Mouse (Mus musculus): ENCODE results near the gene Med13. TPM values are rescaled to one million over a fixed set of nuclear protein-coding genes. Genes with fewer than 3 reads are reported as not detected.
"Not testable (repeated sequence)": the region's sequence is repeated elsewhere in the genome, so short reads cannot be mapped to it uniquely, and the experiment has no call there.

Med13 gene
- polyA plus RNA-seq, 1 experiment from 2014 or later = 7.5 TPM

- Histone ChIP-seq H3K27me3 (no peaks in the 10 kb centered on the region), H3K4me1 (replicated peaks) (peaks cover 21% of the 10 kb centered on the region), H3K36me3 (peaks cover 4% of the 10 kb centered on the region; the same call in 1 of the 2 replicates), H3K9ac (no peak overlapping the region), H3K9me3 (no peaks in the 10 kb centered on the region), H3K4me2 (no peak overlapping the region), H3K4me3 (no peak overlapping the region), H3K27ac (replicated peaks) (no peak overlapping the region)
- no peak for ATAC-seq (ENCODE audit: low FRiP score, low read depth)
Observed at GRCm38 (mm10) chr11:86348872-86349271, 8.5 kb downstream of the Med13 start.

GRCm38 (mm10) chr11:86347387-86348122, 9.8 kb downstream of the Med13 start:
- Histone ChIP-seq H3K27me3 (no peaks in the 10 kb centered on the region), H3K9ac (no peak overlapping the region), H3K4me1 (replicated peaks) (peaks cover 8% of the 10 kb centered on the region), H3K27ac (replicated peaks) (no peak overlapping the region), H3K4me2 (no peak overlapping the region), H3K36me3 (peaks cover 4% of the 10 kb centered on the region; the same call in 1 of the 2 replicates), H3K9me3 (no peaks in the 10 kb centered on the region), H3K4me3 (no peak overlapping the region)
- WGBS = 80% methylated on average over 5 of the region's 5 CpGs
- no peak for ATAC-seq (ENCODE audit: low FRiP score, low read depth)

- no peak overlapping the region for H3K4me3 ChIP-seq
- H3K27ac ChIP-seq (replicated peaks) = no peak overlapping the region
- no peaks in the 10 kb centered on the region for H3K9me3 ChIP-seq
- no peak overlapping the region for H3K9ac ChIP-seq
- H3K4me2 ChIP-seq = no peak overlapping the region
- no peak for ATAC-seq (ENCODE audit: low FRiP score, low read depth)
- H3K27me3 ChIP-seq = no peaks in the 10 kb centered on the region
- peaks cover under 1% of the 10 kb centered on the region for H3K4me1 ChIP-seq (replicated peaks)
- WGBS = 87% methylated on average over 3 of the region's 3 CpGs
- peaks cover 9% of the 10 kb centered on the region; the same call in 1 of the 2 replicates for H3K36me3 ChIP-seq
Observed at GRCm38 (mm10) chr11:86346525-86346924, 10.9 kb downstream of the Med13 start.

- not testable (repeated sequence) for H3K9ac ChIP-seq; H3K27me3 ChIP-seq; H3K36me3 ChIP-seq; H3K4me1 ChIP-seq (replicated peaks); H3K27ac ChIP-seq (replicated peaks); H3K4me3 ChIP-seq; H3K4me2 ChIP-seq; H3K9me3 ChIP-seq; ATAC-seq (ENCODE audit: low FRiP score, low read depth)
- 92% methylated on average over 1 of the region's 1 CpGs for WGBS
Observed at GRCm38 (mm10) chr11:86344940-86345339, 12.5 kb downstream of the Med13 start.

GRCm38 (mm10) chr11:86324251-86324650, 33.2 kb downstream of the Med13 start:
- Histone ChIP-seq H3K27ac (replicated peaks) (no peak overlapping the region), H3K36me3 (peaks cover 23% of the 10 kb centered on the region), H3K4me2 (no peak overlapping the region), H3K9me3 (no peaks in the 10 kb centered on the region), H3K9ac (no peak overlapping the region), H3K27me3 (no peaks in the 10 kb centered on the region), H3K4me1 (replicated peaks) (no peaks in the 10 kb centered on the region), H3K4me3 (no peak overlapping the region)
- no peak for ATAC-seq (ENCODE audit: low FRiP score, low read depth)
- 94% methylated on average over 5 of the region's 5 CpGs for WGBS

DNA sequence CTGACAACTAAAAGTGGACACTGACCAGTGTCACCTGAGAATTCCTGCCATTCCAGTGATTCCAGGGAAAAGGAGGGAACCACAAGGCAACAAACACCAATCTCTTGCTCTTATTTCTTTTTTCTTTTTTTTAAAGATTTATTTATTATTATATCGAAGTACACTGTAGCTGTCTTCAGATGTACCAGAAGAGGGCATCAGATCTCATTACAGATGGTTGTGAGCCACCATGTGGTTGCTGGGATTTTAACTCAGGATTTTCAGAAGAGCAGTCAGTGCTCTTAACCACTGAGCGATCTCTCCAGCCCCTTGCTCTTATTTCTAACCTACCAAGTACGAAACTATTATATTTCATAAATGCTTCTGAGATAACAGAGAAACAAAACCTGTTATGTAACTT, 42.4 kb downstream of the Med13 start:
- not testable (repeated sequence) for H3K4me2 ChIP-seq; H3K9me3 ChIP-seq; H3K4me1 ChIP-seq (replicated peaks); H3K27me3 ChIP-seq; ATAC-seq (ENCODE audit: low FRiP score, low read depth); H3K4me3 ChIP-seq; H3K9ac ChIP-seq; H3K27ac ChIP-seq (replicated peaks)
- peaks cover 19% of the 10 kb centered on the region for H3K36me3 ChIP-seq
- 91% methylated on average over 3 of the region's 3 CpGs for WGBS

DNA sequence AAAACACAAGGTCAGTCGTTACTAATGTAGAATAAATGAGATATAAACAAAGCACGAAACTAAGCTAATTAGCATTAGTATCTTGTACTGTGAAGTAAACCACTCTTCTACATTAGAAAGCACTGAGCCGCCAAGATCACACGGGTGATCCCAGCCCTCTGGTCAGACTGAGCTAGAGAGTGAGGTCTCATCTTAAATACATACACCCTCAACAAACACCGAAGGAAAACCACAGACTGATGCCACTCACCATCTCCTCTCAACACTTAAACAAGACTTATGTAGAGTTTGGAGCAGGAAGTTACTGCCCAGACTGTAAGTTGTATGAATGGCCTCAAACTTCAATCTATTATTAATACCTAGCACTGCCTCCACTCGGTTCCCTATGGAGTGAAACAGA, 47.1 kb downstream of the Med13 start:
- H3K4me2 ChIP-seq = no peak overlapping the region
- 78% methylated on average over 6 of the region's 6 CpGs for WGBS
- no peak overlapping the region for H3K27ac ChIP-seq (replicated peaks)
- H3K4me3 ChIP-seq = no peak overlapping the region
- H3K4me1 ChIP-seq (replicated peaks) = no peaks in the 10 kb centered on the region
- peaks cover 14% of the 10 kb centered on the region for H3K36me3 ChIP-seq
- no peak overlapping the region for H3K9ac ChIP-seq
- no peaks in the 10 kb centered on the region for H3K27me3 ChIP-seq
- H3K9me3 ChIP-seq = no peaks in the 10 kb centered on the region
- ATAC-seq (ENCODE audit: low FRiP score, low read depth) = no peak

GRCm38 (mm10) chr11:86292201-86292600, 65.2 kb downstream of the Med13 start:
- not testable (repeated sequence) for H3K4me2 ChIP-seq; H3K9ac ChIP-seq; H3K4me1 ChIP-seq (replicated peaks); ATAC-seq (ENCODE audit: low FRiP score, low read depth); H3K27ac ChIP-seq (replicated peaks); H3K4me3 ChIP-seq; H3K27me3 ChIP-seq; H3K9me3 ChIP-seq
- peaks cover 16% of the 10 kb centered on the region for H3K36me3 ChIP-seq
- WGBS = 95% methylated on average over 10 of the region's 10 CpGs

DNA sequence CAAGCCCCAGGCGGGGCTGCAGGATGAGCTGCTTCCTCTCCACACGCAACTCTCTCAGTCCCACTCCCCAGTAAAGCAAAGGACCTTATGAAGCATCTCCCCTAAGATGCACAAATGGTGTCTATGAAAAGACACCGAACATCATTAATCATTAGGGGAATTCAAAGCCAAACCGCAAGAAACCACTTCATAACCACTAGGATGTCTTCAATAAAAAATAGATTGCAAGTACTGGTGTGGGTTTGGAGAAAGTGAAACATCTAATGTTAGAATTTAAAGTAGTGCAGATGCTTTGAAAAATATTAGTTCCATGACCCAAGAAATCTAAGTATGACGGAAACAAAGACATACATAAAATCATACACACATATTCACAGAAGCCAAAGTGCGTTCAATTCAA, 65.7 kb downstream of the Med13 start:
- no peaks in the 10 kb centered on the region for H3K9me3 ChIP-seq
- no peaks in the 10 kb centered on the region for H3K27me3 ChIP-seq
- H3K36me3 ChIP-seq = peaks cover 16% of the 10 kb centered on the region
- H3K4me3 ChIP-seq = no peak overlapping the region
- no peak for ATAC-seq (ENCODE audit: low FRiP score, low read depth)
- 89% methylated on average over 6 of the region's 6 CpGs for WGBS
- H3K9ac ChIP-seq = no peak overlapping the region
- H3K27ac ChIP-seq (replicated peaks) = no peak overlapping the region
- H3K4me2 ChIP-seq = no peak overlapping the region
- no peaks in the 10 kb centered on the region for H3K4me1 ChIP-seq (replicated peaks)

GRCm38 (mm10) chr11:86285729-86286128, 71.7 kb downstream of the Med13 start:
- H3K9ac ChIP-seq = no peak overlapping the region
- H3K4me1 ChIP-seq (replicated peaks) = no peaks in the 10 kb centered on the region
- WGBS = 94% methylated on average over 8 of the region's 8 CpGs
- peaks cover 64% of the 10 kb centered on the region for H3K36me3 ChIP-seq
- no peak overlapping the region for H3K4me2 ChIP-seq
- H3K27me3 ChIP-seq = no peaks in the 10 kb centered on the region
- H3K4me3 ChIP-seq = no peak overlapping the region
- H3K9me3 ChIP-seq = no peaks in the 10 kb centered on the region
- no peak for ATAC-seq (ENCODE audit: low FRiP score, low read depth)
- no peak overlapping the region for H3K27ac ChIP-seq (replicated peaks)

DNA sequence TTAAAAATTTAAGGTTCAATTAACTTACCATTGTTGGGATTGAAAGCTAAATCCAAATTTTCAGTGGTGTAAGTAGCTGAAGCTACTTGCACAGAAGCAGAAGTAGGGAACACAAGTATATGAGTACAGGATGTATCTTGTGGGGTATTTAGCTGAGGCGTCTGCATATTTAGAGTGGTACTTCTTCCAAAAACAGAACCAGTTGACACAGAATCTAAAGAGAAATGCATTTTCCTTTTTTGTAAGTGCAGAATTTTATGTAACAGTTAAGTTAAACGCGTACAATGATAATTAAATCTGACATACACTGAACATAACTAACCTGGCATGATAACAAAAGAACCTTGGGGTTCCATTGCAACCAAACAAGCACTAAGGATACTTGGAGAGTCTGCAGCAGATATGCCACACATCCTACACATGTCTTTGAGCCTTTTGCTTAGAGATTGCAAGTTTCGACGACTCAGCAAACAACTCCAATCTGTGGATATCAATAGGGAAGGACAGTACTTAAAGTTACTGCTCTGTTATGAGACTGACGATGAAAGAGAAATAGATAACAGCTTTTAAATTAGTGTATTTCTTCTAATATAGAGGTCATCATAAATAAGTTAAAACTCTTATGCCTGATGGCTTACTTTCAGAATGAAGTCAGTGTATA, 78.8 kb downstream of the Med13 start:
- no peak for ATAC-seq (ENCODE audit: low FRiP score, low read depth)
- Histone ChIP-seq H3K4me3 (no peak overlapping the region), H3K4me2 (no peak overlapping the region), H3K9me3 (no peaks in the 10 kb centered on the region), H3K4me1 (replicated peaks) (no peaks in the 10 kb centered on the region), H3K9ac (no peak overlapping the region), H3K27me3 (no peaks in the 10 kb centered on the region), H3K27ac (replicated peaks) (no peak overlapping the region), H3K36me3 (peaks cover 71% of the 10 kb centered on the region)
- WGBS = 96% methylated on average over 6 of the region's 6 CpGs

DNA sequence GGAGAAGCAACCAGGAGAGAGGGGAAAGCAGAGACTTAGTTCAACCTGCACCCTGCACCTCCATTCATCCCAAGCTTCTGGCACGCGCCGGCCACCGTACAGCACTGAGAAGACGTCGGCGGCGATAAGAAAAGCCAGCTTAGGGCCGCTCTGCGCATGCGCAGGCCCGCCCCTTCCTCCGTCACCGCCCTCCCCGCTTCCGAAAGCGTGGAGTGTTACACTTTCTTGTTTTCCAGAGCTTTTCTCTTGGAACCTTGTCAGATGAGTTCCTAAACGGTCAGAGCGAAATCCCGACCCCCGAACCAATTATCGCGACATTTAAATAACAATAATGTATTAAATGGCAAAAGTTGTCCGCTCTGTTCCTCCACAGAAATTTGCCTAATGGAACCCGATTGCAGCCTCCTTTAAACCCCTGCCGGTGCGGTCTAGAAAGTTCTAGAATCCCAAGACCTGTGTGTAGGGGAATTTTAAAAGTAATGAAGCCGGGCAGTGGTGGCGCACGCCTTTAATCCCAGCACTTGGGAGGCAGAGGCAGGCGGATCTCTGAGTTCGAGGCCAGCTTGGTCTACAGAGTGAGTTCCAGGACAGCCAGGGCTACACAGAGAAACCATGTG, 99.8 kb downstream of the Med13 start, which contains the start of gene Ints2:
Ints2 (minus strand) TSS at position 116 of the 617 bp plus-strand sequence.
- peak within 1 kb of the TSS; percentile 87 for H3K4me3 ChIP-seq
- no peaks in the 10 kb centered on the region for H3K9me3 ChIP-seq
- H3K9ac ChIP-seq = peak within 1 kb of the TSS; percentile 90
- peak within 1 kb of the TSS; percentile 76 for H3K4me2 ChIP-seq
- ATAC-seq (ENCODE audit: low FRiP score, low read depth) = peak; percentile 91
- H3K4me1 ChIP-seq (replicated peaks) = peaks cover 16% of the 10 kb centered on the region
- peaks cover 8% of the 10 kb centered on the region; the same call in 1 of the 2 replicates for H3K36me3 ChIP-seq
- WGBS = 8% methylated on average over 32 of the region's 32 CpGs
- H3K27ac ChIP-seq (replicated peaks) = peak within 1 kb of the TSS; percentile 87
- H3K27me3 ChIP-seq = no peaks in the 10 kb centered on the region
